Mouse (Mus musculus) urinary bladder, postnatal 4 days (tissue): ENCODE data around the gene Usp48.

Experiments used
- DNase-seq, 2 experiments: peaks; one replicate each; pipeline ENCODE4 v3.0.0; 2021 to 2022; ENCODE audit warnings: low spot score in 2 of 2

Gene Usp48

DNA sequence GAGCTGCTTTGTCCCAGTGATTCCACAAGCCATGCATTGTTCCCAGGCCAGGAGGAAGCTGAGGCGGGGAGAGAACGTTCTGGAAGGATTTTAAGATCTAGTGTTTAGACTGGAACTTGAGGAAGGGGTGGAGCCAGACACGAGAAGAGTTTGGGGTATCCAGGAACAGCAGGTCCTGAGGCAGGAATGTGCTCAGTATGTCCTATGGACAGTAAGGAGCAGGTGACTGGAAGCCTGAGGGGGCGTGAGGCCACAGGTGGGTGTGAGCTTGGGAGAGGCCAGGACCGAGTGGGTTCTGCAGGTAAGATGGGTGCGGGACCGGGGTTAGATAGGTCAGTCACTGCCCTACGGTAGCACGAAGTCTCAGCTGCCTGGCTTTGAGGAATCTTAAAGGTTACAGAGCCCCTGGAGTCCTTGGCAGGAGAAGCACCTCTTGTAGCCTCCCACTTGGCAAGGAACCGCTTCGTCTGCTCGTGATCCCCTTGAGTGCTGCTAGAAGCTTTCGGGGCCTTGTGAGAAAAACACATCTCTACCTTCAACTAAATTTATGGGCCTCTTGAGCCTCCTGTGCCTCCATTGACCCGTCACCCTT is 93.8 kb downstream of the Usp48 start:
- DNase-seq = no peak

DNA sequence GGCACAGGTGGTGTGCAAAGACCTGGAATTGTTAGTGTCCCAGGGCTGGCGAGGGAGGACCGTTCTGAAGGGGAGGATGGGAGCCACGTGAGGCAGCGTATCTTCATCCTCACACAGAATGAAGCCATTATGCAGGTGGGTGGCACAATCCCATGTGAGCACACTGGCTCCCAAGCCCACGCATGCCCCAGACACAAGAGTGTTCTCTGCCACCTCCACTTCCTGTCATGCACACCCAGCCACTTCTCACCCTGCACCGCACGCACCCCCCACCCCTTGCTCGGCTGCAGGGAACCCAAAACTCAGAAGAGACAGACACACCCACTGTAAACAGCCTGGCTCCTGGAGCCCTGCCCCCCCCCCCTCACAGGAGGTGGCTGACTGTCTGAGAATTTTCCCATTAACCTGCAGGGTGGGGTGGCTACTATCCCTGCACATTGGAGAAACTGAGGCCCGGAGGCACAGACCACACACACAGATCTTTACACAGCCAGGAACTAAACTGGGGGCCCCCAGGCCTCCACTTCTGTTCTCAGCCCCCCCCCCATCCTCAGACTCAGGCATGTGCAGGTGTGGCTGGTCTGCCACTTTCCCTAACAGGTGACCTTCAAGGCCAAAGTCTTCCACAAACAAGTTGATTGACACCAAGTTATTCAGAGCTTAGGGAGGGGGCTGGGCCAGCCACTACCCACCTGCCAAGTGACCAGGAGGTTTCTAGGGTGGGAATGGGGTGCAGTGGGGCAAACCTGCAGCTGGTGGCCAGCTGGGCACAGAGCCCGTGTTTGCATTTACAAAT is 98.8 kb downstream of the Usp48 start:
- DNase-seq = no peak

- DNase-seq = no peak
Measured at GRCm38 (mm10) chr4:137695300-137695699, 101.7 kb downstream of the Usp48 start.

- no peak for DNase-seq
Measured at GRCm38 (mm10) chr4:137695900-137696299, 102.3 kb downstream of the Usp48 start.

- no peak for DNase-seq
Measured at GRCm38 (mm10) chr4:137697156-137697885, 103.8 kb downstream of the Usp48 start.

- no peak for DNase-seq
Measured at GRCm38 (mm10) chr4:137698076-137698985, 104.8 kb downstream of the Usp48 start.

GRCm38 (mm10) chr4:137699264-137700211 is 106.0 kb downstream of the Usp48 start:
- DNase-seq = no peak

- no peak for DNase-seq
Measured at GRCm38 (mm10) chr4:137700960-137701359, 107.4 kb downstream of the Usp48 start.

DNA sequence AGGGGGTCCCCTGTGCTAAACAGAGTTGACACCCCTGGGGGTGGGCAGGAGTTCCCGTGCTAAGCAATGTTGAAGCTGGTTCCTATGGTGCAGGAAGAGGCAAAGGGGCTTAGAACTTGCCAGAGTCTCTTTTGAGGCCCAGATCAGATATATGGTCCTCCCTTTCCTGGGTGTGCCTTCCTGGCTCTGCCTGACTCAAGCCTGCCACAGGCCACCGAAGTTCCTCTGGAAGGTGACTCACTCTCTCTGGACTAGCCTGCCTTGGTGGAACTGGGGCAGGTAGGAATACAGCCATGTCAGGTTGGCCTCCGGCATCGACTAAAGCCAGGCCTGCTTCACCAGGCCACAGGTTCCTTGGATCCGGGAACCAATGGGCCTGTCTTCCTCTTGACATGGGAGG is 109.5 kb downstream of the Usp48 start:
- DNase-seq = no peak

GRCm38 (mm10) chr4:137704561-137704960 is 111.0 kb downstream of the Usp48 start:
- no peak for DNase-seq

DNA sequence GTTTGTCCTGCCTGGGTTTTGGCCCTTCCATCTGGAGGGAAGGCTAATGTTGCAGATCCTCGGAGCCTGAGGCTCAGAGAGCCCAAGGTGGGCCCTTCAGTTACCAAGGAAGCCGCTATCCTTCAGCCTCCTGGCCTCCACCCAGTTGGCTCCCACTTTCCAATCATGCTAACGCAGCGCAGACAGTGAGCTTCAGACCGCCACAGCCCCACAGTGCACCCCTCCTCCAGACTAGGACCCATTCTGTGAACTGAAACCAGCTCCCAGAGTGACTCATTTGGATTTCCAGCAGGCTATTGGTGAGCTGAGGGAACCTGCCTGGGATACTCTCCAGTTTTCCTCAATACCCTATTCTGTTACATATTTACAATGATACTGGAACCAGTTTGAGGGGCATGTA is 111.8 kb downstream of the Usp48 start:
- no peak for DNase-seq

DNA sequence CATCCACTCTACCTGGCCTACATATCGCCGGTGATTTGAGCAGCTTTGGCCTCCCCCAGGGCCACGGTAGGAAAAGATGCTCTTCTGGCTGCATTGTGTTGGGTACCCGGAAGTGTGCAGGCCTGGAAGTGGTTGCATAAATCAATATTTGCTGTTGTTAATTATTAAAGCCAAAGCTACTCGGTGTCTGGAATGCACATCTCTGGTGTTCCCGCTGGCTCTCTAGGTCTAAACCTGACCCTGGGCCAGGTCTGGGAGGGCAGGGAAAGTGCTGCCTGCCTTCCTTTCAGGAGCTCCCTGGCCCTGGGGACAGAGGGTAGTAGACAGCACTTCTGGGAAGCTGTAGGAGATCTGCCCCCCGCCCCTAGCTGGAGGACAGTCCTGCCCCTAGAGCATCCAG is 113.0 kb downstream of the Usp48 start:
- DNase-seq = no peak

DNA sequence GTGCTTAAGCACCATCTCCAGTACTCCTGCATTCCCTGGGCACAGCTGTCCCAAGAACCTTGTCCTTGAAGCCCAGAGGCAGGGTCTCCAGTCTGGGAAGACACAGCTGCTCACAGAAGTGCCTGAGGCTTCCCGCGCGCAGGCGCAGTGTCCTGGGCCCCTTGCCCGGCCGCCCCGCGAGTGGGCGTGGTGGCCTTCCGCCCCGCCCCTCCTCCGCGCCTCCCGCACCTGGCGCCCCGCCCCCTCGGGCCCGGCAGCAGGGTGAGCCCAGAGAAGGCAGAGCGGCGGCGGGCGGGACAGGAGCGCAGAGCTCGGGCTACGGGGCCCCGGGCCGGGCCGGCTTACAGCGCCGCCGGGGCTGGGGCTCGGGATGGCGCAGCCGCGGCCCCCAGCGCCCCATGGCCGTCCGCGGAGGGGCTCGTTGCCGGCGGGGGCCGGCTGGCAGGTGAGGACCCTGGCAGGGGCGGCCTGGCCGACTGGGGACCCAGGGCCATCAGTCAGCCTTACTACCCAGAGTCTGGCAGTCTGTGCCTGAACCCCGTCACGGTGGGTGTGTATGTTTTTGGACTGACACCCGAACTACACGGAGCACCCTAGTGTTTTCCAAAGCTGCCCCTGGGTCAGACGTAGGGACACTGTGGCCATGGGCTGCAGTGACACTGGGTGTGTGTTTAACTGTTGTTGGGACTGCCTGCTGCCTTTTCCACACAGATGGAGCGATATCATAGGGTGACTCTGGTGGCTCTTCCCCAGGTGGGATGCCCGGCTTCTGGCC is 113.8 kb downstream of the Usp48 start:
- DNase-seq = peak; percentile 89 to 91
